Mouse (Mus musculus) frontal cortex, postnatal 14 days (tissue): ENCODE results near the gene Pp2d1.

Source experiments
- DNase-seq, 2 experiments: peaks; one replicate each; pipeline ENCODE4 v3.0.0; 2022; ENCODE audit warnings: low spot score in 2 of 2

Pp2d1 gene

DNA sequence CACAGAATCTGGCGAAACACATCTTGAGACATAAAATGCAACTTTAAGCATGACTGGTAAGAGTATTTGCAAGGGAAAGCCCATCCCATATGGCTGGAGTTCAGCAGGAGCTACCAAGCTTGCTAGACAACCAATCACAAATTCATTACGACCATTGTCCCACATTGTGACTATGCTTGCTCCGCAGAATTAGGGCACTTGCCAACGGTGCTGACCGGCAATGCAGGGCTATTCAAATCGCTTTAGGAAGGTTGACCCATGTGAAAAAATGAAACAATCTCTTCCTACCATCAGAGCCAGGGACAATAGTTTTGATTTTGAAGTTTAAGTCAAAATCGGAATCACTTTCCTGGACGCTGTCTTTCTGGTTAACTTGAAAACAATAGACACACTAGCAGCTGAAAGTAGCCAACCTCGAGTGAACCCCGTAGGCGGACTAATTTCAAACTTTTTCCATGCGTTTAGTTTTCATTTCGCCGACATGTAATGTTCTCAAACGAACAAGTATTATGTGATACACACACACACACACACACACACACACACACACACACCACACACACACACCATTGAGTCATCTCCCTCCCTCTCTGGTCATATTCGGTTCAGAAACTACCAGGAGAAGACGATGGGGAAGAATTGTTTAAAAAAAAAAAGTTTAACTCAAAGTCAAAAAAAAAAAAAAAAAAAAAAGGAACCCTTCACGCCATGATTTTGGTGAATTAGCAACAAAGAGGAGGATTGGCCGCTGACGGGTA is 27.1 kb upstream of the Pp2d1 start, which contains the start of gene Kat2b:
TSS of gene Kat2b (plus strand) at position 701 of the 758 bp plus-strand sequence.
- no peak for DNase-seq

DNA sequence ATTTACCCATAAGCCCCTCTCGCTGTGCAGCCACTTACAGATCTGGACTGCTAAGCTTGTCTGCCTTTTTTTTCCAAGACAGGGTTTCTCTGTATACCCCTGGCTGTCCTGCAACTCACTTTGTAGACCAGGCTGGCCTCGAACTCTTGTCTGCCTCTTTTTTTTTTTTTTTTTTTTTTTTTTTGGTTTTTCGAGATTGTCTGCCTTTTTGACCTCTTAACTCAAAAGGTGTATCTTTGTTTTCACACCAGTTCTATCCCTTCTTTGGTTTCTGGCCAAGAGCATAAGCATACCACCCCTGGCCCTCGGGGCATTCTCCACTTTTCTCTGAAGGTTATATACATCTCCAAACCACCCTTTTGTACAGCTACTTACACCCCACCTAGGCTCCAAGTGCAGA is 25.6 kb upstream of the Pp2d1 start:
- no peak for DNase-seq

- no peak for DNase-seq
Measured at GRCm38 (mm10) chr17:53561458-53562029, 22.3 kb upstream of the Pp2d1 start.

DNA sequence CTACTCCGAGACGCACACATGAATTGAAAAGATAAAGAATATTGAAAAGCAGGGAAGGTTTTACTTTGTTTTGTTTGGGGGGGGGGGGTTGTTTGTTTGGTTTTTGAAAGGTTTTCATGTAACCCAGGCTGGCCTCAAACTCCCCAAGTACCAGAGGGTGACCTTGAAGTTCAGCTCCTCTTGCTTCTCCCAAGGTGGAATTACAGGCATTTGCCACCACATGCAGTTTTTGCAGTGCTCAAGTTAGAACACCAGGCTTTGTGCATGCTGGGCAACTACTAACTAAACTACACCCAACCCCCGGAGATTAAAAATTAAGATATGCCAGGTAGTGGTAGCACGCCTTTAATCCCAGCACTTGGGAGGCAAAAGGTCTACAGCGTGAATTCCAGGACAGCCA is 20.4 kb upstream of the Pp2d1 start:
- DNase-seq, result no peak

DNA sequence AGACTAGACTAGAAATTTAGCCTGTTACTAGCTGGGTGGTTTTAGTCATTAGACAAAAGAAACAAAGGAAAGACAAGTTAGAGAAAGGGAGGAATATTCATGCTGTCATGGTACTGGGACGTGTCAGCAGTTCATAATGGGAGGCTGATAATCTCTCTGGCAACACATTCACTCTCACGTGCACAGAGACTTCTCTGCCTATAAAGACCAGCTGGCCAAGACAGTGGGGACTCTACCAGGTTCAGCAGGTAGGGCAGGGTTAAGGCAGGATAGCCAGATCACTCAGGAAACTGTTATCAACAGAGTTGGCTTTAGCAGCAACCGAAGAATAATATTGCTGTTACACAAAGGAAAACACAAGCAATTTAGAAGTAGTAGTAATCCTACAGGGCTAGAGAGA is 18.2 kb upstream of the Pp2d1 start:
- no peak for DNase-seq

- no peak for DNase-seq
Measured at GRCm38 (mm10) chr17:53554813-53555212, 15.6 kb upstream of the Pp2d1 start.

- DNase-seq, result no peak
Measured at GRCm38 (mm10) chr17:53554088-53554487, 14.8 kb upstream of the Pp2d1 start.

DNA sequence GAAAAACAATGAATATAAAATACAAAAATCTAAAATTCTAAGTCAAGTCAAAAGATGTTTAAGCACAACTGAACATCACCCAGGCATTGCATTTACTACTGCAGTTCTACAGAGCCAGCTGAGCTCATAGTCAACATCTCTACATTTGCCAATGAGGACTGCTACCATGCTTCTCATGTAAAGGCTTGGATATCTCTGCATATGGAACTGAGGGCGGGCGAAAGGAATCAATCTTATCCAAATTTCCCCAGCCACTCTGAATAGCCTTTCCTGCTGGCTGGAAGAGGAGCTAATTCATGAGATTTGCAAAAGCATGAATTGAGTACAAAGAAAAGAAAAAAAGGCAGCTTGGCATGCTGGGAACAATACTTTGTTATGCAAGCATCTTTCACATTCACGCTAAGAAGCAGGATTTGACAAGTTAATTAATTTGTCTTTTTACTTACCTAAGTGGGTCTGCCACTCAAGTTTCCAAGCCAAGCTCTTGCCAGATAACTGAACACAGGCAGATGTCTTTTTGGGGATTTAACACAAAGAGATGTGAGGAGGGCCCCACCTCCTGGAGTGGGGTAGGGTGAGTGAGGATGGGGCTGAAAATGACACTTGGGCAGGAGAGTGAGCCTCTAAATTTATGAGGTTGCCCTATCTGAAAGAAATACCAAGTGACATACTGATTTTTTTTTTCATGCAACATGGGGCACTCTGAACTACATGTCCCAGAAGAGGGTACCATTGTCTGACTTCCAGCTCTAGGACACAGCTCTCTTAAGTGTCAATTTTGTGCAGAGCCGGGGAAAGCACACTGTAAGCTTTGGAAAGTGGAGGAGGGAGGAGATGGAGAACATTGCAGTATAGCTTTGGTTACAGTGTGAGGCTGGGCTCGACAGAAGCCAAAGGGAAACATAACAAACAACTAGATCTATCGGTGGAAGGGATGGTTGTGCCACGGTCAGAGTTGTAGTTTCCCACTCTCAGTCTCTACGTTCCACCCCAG is 12.4 kb upstream of the Pp2d1 start:
- no peak for DNase-seq

- DNase-seq, result no peak
Measured at GRCm38 (mm10) chr17:53543591-53544324, 4.5 kb upstream of the Pp2d1 start.

DNA sequence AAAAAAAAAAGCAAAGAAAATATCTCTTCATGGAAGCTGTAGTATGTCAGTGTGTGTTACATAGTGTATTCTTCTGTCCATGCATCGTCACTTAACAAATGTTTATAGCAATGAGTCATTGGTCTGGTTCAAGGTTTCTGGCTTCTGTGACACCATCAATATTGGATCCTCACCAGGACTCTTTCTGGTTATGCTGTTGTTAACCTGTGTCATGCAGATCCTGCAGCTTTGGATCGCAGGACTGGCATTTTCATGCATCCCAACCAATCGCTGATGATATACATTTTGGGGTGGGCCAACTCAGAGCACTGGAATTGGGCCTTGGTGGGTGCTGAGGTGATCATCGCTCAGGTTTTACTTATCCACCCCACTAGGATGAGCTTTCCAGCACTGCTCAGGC is 3.3 kb upstream of the Pp2d1 start:
- DNase-seq, result no peak

- no peak for DNase-seq
Measured at GRCm38 (mm10) chr17:53532425-53532824, 6.8 kb downstream of the Pp2d1 start.

- no peak for DNase-seq
Measured at GRCm38 (mm10) chr17:53531160-53531559, 8.1 kb downstream of the Pp2d1 start.

DNA sequence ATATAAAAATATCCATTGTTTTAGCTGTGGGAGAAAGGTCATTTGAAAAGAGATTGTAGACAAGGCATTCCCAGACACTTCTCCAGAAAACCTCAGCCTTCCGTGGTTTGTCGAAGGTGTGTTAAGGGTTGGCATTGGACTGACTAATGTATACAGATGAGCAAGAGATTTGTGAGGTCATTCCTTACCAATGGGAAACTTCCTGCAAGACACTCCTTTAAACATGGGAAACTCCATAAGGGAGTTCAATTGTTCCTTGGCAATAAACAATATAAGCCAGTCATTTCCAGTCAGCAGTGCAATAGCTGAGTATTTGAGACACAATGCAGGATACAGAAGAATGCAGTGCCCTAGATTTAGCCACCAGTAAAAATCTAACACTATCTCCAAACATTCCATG is 11.2 kb downstream of the Pp2d1 start:
- DNase-seq, result no peak

DNA sequence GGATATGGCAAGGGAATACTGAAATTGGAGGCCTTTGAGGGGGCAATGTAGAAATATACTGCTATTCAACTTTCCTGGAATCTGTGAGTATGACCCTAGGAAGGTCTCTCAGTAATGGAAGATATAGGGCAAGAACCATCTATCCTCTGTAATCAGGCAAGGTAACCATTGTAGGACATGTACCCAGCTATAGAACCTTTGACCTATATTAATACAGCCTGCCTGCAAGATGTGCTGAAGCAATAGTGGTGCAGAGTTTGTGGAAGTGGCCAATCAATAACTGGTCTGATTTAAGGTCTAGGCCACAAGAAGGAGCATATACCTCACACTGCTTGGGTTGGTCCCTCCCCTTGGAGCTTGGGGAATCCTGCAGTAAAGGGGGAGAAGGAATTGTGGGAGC is 18.7 kb downstream of the Pp2d1 start:
- DNase-seq, result no peak

DNA sequence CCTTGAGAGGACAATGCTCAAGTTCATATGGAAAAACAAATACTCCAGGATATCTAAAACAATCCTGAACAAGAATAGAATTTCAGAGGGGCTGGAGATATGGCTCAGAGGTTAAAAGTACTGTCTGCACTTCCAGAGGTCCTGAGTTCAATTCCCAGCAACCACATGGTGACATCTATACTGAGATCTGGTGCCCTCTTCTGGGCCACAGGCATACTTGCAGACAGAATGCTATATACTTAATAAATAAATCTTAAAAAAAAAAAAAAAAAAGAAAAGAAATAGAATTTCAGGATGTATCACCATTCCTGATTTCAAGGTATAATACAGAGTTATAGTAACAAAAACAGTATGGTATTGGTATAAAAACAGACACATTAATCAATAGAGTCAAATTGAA is 19.9 kb downstream of the Pp2d1 start:
- no peak for DNase-seq

DNA sequence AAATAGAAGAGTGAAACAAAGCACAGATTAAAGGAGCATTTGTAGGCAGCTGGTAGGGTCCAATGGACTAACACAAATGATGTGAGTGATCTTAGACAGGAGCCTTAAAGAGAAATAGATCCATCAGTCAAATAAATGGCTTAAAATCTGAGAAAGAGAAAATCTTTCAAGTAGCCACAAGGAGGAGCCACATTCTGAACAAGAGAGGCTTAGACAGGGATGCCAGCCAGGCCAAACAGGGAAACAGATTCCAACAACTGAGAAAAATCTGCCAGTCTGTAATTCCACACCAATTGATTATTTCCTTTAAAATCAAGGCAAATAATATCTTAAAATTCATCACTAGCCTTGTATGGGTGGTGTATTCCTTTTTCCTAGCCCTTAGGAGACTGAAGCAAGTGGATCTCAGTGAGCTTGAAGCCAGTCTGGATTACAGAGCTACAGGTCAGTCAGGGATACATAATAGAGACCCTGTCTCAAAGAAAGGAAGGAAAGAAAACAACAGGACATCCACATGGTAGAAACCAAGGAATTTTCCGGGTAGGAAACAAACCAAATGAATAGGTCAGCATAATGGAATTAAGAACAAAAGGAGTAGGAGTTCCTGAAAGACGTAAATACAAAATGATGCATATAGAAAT is 26.8 kb downstream of the Pp2d1 start:
- no peak for DNase-seq

GRCm38 (mm10) chr17:53502966-53503365 is 36.3 kb downstream of the Pp2d1 start:
- DNase-seq, result no peak

DNA sequence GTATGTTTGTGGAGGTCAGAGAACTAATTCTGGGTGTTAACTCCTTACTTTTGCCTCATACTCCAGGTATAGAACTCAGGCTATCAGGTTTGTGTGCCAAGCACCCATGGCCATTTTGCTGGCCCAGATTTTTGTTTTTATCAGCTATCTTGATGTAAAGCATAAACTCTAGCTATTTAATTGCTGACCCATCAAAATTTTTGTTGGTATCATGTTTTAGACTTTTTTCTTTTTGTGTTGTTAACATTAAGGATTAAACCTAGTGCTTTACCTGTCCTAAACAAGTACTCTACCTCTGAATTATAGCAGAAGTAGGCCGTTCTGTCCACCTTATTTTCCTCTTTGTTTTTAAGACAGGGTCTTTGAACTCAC is 50.3 kb downstream of the Pp2d1 start:
- DNase-seq, result no peak

DNA sequence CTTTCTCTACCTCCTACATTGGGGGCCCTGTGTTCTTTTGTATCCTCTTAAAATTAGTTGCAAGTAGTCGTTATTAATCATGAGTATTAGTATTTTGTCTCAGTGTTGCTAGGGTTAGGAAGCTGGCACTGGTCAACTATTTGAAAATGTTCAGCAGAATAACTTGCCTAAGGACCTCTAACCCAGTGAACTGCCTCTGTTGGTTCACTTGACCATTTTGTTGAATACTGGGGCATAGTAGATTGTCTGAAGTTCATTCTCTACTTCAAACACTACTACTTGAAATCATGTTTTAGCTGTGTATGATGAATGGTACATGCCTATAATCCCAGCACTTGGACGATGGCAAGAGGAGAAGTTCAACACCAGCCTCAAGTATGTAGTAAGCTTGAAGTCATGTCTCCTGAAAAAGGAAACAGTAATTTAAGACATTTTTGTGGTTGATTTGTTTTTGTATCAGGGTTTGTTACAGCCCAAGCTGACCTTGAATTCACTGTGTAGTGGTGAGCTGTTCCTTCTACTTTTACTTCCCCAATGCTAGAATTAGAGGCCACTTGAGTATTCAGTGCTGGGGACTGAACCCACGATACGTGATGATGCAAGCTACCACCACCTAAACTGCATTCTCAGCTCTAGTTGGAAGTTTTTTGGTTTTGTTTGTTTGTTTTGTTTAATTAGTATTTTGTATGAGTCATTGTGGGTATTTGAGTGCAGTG is 50.8 kb downstream of the Pp2d1 start:
- DNase-seq, result no peak

DNA sequence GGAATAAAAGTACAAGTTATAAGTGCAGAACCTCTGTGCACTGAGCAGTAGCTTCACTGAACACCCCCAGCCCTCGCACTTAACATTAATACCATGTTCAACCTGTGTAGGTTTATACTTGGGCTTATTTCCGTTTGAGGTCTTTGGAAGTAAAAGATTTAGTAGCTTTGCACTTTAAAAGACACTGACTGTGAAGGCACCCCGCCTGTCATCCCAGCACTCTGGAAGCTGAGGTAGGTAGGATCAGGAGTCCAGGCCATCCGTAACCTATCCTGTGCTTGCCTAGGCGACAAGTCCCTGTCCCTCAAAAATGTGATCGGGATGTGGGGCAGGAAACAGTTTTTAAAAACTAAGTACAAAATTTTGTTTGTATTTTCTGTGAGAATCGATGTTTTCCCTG is 58.8 kb downstream of the Pp2d1 start:
- DNase-seq, result no peak

DNA sequence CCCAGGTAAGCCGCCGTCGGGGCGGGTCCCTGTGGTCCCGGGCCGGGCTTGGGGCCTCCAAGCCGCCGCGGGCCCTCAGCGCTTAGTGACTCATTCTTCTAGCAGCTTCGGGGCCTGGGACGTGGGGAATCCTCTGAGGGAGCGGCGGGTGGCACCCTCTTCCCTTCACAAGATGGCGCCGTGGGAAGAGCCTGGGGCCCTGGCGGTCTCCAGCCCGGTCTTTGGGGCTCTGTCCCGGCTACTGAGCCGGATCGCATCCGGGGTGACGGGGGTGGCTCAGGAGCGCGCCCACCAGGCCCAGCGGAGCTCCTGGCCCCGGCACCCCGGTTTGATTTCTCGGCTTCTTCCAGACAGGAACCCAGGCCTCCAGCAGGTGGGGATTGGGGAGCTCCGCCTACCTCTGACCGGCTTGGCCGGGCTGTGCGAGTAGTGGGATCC is 59.6 kb downstream of the Pp2d1 start:
- DNase-seq, result peak; percentile 38 to 52
